Mouse (Mus musculus) spleen, postnatal 10 days (tissue): ENCODE measurements around the gene Gm20850.
"Not testable (repeated sequence)": the region's sequence is repeated elsewhere in the genome, so short reads cannot be mapped to it uniquely, and the experiment has no call there.

Source experiments
- DNase-seq, 2 experiments: peaks; one replicate each; pipeline ENCODE4 v3.0.0; 2021 to 2022; ENCODE audit warnings: low spot score in 2 of 2

Gm20850 gene

GRCm38 (mm10) chrY:75715022-75715421, at the start of gene Gm20850:
Gene Gm20850, plus strand, starts transcription at chrY:75715322.
- DNase-seq: not testable (repeated sequence)
